Mouse (Mus musculus): ENCODE data around the gene AU040320.

The AU040320 gene

GRCm38 (mm10) chr4:126860268-126860986, 107.1 kb downstream of the AU040320 start:
- no peak for DNase-seq (ENCODE audit: low spot score)

GRCm38 (mm10) chr4:126861514-126862266, 108.3 kb downstream of the AU040320 start:
- no peak for DNase-seq (ENCODE audit: low spot score)

GRCm38 (mm10) chr4:126868699-126869098, 115.4 kb downstream of the AU040320 start:
- no peak for DNase-seq (ENCODE audit: low spot score)

- no peak for DNase-seq (ENCODE audit: low spot score)
These were observed 119.4 kb downstream of the AU040320 start for GRCm38 (mm10) chr4:126872717-126873116.

GRCm38 (mm10) chr4:126879560-126880275, 126.4 kb downstream of the AU040320 start:
- no peak for DNase-seq (ENCODE audit: low spot score)

- no peak for DNase-seq (ENCODE audit: low spot score)
These were observed 130.3 kb downstream of the AU040320 start for GRCm38 (mm10) chr4:126883602-126884001.

- DNase-seq (ENCODE audit: low spot score): no peak
These were observed 132.6 kb downstream of the AU040320 start for GRCm38 (mm10) chr4:126885953-126886352.

GRCm38 (mm10) chr4:126889879-126890278, 136.5 kb downstream of the AU040320 start:
- DNase-seq (ENCODE audit: low spot score): no peak
